Mouse (Mus musculus) c-Kit-positive CD71-positive TER-119-negative erythroid progenitor cells, embryonic 14.5 days (primary cell): ENCODE measurements around the gene Frzb.

ENCODE experiments used
- DNase-seq: peaks from one replicate; pipeline ENCODE4 v3.0.0-alpha.2; 2013; ENCODE audit warnings: low read depth

Frzb gene

DNA sequence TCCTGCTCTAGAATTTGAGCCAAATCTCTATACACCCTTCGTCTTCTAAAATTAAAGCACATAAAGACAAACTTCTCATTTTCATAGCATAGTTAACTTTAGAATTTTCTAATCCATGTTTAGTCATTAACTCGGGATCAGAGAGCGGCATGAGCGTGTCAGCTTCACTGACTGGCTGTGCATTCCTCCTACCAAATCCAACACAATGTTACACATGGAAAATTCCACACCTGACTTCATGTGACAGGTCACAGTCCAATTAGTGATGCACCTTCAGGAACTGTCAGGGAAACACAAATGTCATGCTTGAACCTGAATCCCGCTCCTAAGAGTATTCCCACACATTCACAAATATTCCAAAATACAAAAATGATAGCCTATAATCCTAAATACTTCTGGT, 24.3 kb downstream of the Frzb start:
- DNase-seq = no peak

DNA sequence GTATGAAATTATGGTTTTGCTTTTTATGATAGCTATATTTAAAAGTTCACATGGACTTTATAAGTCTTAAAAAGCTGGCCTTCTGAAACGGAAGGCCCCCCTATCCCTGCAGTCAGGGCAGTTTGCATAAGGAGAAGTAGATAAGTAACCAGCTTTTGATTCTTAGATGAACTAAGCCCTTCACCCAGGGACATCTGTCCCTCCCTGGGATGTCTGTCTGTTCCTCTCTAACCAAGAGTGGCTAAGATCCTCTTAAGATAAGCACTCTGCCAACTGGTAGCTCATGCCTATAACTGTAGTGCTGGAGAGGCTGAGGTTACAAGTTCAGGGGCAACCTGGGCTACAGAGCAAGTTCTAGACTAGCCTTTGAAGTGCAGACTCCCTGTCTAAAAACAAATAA, 25.4 kb downstream of the Frzb start:
- no peak for DNase-seq

GRCm38 (mm10) chr2:80416286-80416685, 31.1 kb downstream of the Frzb start:
- DNase-seq = no peak

- no peak for DNase-seq
Measured at GRCm38 (mm10) chr2:80414387-80414786, 33.0 kb downstream of the Frzb start.

DNA sequence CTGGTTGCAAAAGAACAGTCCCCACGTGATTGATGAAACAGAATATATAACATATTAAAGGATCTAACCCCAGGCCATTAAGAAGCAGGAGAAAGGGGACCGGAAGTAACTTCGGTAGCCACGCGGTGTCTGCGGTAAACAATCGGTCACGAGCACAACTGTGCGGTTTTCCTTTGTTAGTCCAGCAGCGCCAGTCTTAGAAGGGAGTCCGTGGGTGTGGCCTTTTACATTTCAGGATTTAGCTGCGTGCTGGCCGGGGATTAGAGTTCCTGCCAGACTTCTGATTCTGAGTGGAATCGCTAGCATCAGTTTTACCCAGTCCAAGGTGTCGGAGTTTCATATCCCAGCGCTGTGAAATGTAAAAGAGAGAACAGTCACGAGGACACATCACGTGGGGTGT, 34.3 kb downstream of the Frzb start:
- no peak for DNase-seq

- DNase-seq = no peak
Measured at GRCm38 (mm10) chr2:80409893-80410574, 37.4 kb downstream of the Frzb start.

DNA sequence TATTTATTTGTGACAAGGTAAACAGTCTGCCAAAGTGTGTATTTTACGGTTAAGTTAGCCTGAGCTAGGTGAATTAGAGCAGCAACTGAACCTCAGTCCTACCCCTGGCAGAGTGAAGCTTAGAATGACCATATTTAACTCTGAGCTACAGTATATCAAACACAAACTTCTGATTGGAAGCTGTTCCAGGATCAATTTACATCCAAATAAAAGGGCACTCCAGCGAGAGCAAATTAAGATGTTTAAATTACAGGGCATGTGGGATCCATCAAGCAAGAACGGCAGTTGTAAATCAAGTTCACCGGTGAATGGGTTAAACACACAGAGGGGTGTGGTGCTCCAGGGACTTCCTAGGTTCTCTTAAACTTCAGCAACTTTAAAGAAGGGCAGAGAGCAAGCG, 42.7 kb downstream of the Frzb start:
- DNase-seq = no peak

GRCm38 (mm10) chr2:80398595-80399099, 48.8 kb downstream of the Frzb start:
- no peak for DNase-seq

DNA sequence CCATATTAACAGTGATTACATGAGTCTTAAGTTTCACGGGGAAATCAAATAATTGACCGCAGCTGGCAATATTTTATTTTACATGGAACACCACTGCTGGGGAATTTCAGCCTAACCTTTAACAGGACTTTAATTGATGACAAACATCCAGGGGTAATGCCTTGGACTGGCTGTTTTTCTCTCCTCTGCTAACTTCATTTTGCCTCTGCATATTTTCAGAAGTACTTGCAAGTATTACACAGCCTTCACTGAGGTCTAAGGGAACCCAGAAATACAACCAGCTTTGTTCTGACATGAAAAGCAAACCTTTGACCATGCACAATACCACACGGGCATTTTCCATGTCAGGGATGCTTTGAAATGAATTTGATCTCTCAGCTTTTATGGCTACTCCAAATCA, 50.6 kb downstream of the Frzb start:
- no peak for DNase-seq

GRCm38 (mm10) chr2:80396057-80396456, 51.4 kb downstream of the Frzb start:
- DNase-seq = no peak

DNA sequence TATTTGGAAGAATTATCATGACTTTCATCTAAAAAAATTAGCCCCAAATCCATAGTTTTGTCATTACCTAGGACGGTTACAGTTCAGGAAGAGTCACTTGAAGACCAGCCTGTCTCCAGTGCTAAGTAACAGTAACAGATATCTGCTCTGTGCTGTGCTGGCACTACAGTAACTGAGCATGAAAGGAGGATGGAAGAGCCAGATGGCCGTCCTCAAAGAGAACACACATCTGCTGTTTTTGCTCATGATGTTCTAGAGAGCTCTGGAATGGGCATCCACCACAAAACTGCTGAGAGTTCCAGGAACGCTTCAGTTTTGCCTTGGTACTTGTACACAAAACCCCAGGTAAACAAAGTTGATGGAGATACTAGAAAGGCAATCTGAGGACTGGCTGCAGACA, 59.1 kb downstream of the Frzb start:
- no peak for DNase-seq

- DNase-seq = no peak
Measured at GRCm38 (mm10) chr2:80387668-80388067, 59.8 kb downstream of the Frzb start.

- no peak for DNase-seq
Measured at GRCm38 (mm10) chr2:80386255-80386654, 61.2 kb downstream of the Frzb start.

GRCm38 (mm10) chr2:80384447-80384846, 63.0 kb downstream of the Frzb start:
- no peak for DNase-seq

DNA sequence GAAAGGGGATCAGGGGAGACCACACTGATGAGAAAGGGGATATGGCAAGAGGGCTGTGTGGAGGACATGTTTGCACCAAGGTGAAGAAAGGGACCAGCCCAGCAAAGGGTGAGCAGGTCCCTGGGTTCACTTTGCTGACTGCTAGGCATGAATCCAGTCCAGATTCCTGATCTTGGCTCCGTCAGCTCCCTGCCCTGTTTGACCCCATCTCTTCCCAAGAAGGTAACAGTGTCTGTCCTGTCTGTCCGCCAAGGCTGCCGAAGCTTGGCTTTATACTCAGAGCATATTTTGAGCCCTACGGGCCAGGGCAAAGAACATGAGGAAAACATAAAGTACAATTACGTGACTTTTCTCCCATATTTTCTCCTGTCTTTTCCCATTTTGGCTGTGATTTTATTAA, 67.6 kb downstream of the Frzb start:
- DNase-seq = no peak

DNA sequence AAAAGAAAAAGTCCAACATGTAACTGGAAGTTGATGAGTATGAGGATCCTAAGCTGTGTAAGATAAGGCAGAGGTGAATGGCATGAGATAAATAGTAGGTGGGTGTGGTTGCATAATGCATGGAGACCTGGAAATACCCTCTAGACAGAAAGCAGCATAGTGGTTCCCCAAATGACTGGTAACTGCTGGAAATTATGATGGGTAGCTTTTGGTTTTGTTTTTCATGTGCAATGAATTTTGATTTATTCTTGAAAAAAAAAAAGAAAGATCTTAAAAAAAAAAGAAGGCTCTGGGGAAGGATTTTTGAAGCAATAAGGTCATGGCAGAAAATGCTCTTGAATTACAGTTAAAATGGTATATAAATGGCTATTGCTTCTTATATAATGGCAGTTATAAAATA, 72.5 kb downstream of the Frzb start:
- DNase-seq = no peak

- DNase-seq = no peak
Measured at GRCm38 (mm10) chr2:80371458-80371857, 76.0 kb downstream of the Frzb start.
